Mouse (Mus musculus): Measurements from ENCODE around the gene Dus2.

Dus2 gene

DNA sequence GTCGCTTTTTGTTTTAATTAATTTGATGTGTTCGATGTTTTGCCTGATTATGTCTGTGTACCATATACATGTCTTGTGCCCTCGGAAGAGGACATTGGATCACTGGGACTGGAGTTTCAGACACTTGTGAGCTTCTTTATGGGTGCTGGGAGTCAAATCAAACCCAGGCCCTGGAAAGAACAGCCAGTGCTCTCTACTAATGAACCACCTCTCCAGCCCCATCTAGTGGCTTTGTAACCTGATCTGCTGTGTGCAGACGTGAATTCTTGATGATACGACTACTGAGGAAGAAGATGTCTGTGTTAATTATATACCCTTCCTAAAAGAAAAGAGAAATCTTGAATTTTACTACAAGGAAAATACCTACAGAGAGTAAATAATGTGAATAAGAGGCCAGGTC, 85.5 kb downstream of the Dus2 start:
- peak; percentile 68 for DNase-seq (ENCODE audit: low read depth)

DNA sequence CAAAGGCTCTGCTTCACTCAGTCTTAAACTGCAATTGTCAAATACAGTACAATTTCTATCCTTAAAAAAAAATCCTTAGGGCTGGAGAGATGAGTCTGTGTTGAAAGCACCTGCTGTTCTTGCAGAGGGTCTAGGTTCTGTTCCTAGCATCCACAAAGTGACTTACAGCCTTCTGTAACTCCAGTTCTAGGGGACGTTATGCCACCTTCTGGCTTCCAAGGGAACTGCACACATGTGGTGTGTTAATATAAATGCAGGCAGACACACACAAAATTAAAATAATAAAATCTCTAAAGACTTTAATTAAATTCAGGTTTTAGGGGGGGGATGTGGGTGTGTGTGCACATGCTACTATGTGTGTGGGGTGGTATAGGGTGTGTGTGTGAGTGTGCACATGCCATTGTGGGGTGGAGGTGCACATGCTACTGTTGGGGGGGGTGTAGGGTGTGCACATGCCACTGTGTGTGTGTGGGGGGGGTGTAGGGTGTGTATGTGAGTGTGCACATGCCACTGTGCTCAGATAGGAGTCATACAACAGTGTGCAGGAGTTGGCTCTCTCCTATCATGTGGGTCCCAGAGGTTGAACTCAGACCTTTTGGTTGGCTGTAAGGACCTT, 86.4 kb downstream of the Dus2 start:
- DNase-seq (ENCODE audit: low read depth), result peak; percentile 43

DNA sequence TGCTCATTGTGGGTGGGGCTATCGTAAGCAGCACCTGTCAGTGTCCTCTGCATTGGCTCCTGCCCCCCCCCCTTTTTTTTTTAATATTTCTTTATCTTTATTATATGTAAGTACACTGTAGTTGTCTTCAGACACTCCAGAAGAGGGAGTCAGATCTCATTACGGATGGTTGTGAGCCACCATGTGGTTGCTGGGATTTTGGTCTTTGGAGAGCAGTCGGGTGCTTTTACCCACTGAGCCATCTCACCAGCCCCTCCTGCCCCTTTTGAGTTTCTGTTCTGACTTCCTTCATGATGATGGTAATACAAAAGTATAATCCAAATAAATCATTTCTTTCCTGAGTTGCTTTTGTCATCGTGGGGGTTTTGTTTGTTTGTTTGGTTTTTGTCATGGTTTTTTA, 111.2 kb downstream of the Dus2 start:
- no peak for DNase-seq (ENCODE audit: low read depth)
